Mouse (Mus musculus): ENCODE measurements around the gene Rnf181. TPM values are rescaled to one million over a fixed set of nuclear protein-coding genes. Genes with fewer than 3 reads are reported as not detected.

Rnf181 gene
- polyA plus RNA-seq, 1 experiment from 2014 or later, result 96.9 TPM

DNA sequence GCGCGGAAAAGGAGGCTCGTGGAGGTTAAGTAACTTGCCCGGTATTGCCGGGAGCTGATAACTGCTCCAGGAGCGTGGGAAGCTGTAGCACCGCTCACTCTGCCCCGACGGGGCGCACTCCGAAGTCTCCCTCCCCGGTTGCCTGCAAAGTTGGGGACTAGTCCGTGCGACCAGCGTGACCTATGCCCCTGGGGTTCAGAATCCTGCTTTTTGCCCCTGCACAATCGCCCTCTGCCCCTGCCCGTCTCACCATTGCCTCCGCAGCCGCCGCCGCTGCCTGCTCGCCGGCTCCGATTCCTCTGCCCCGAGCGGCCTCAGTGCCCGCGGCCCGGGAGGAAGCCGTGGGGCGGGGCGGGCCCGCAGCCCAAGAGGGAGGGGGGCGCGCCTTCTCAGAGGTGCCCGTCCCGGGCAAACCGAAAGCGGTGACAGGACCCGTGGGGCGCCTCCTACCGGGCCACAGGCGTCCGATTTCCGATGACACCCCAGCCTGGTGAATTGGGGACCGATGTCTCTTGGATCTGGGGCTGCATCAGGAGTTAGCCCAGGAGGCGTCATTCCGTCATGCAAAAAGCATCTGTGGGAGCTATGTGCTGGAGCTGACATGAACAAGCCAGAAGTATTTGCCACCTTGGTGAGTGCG lies 13.5 kb upstream of the Rnf181 start, which contains the start of gene Vamp5:
Gene Vamp5, minus strand, starts transcription at position 338 of the 640 bp plus-strand sequence.
- Histone ChIP-seq H3K4me3 (ENCODE audit: low read depth, low read length) (peak within 1 kb of the TSS; percentile 55), H3K36me3 (ENCODE audit: control insufficient read depth, insufficient read depth, low read length) (peaks cover 5% of the 10 kb centered on the region), H3K4me1 (replicated peaks; ENCODE audit: control insufficient read depth, insufficient read depth, low read length) (no peaks in the 10 kb centered on the region), H3K27ac (ENCODE audit: low read depth) (no peak within 1 kb of the TSS), H3K27me3 (replicated peaks; ENCODE audit: control insufficient read depth, insufficient read depth, low read length) (0 out of 2 replicates have a peak, but pooled peaks cover 8% of the 10 kb centered on the region), H3K4me2 (ENCODE audit: low read length) (peak within 1 kb of the TSS; percentile 65), H3K9me3 (ENCODE audit: control insufficient read depth, low read length) (no peaks in the 10 kb centered on the region), H3K9ac (ENCODE audit: low read length) (peak within 1 kb of the TSS; percentile 62)
- DNase-seq (ENCODE audit: low spot score) (peak; percentile 75), ATAC-seq (replicated peaks; ENCODE audit: low FRiP score, low TSS enrichment, low read depth) (peak; percentile 67)
- WGBS, result 2% methylated on average over 49 of the region's 49 CpGs

DNA sequence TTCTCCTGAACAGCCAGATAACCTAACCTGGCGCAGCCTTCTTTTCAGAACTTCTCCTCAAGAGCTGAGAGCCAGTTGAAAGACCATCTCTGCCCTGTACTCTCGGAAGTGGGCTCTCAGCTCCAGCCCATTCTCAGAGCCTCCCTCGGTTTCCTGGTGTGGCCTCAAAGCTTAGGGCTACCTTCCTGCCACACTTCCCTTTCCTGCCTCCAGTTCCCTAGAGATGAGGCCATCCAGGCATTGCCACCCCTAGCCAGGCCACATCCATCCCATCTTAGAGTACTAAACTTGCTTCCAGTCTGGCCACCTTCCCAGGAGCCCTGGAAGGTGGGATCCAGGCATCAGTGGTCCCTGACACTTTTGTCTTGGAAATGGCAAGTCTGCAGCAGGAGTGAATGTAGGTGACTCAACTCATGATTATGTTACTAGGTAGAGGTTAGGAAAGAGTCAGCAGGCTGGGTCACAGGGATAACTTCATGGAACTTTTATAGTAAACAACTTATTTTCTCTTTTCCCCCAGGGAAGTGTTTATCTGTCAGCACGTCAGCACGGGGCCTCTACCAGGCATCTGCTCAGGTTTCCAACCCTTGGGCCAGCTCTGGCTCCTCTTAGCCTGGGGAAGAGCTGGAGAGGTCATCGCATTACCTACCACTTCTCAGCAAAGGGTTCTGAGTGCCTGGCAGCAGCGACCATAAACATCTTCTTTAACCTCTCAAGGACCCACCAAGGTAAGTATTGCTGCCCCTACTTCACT lies 12.8 kb upstream of the Rnf181 start:
- Histone ChIP-seq H3K27me3 (replicated peaks; ENCODE audit: control insufficient read depth, insufficient read depth, low read length) (0 out of 2 replicates have a peak, but pooled peaks cover 8% of the 10 kb centered on the region), H3K4me3 (ENCODE audit: low read depth, low read length) (peak overlapping the region; percentile 55), H3K9me3 (ENCODE audit: control insufficient read depth, low read length) (no peaks in the 10 kb centered on the region), H3K36me3 (ENCODE audit: control insufficient read depth, insufficient read depth, low read length) (no peaks in the 10 kb centered on the region), H3K4me2 (ENCODE audit: low read length) (peak overlapping the region; percentile 65), H3K27ac (ENCODE audit: low read depth) (no peak overlapping the region), H3K4me1 (replicated peaks; ENCODE audit: control insufficient read depth, insufficient read depth, low read length) (no peaks in the 10 kb centered on the region), H3K9ac (ENCODE audit: low read length) (peak overlapping the region; percentile 62)
- 49% methylated on average over 7 of the region's 7 CpGs for WGBS
- no peak for ATAC-seq (replicated peaks; ENCODE audit: low FRiP score, low TSS enrichment, low read depth)
- DNase-seq (ENCODE audit: low spot score), result no peak

GRCm38 (mm10) chr6:72378510-72379234 lies 11.9 kb upstream of the Rnf181 start:
- H3K27me3 ChIP-seq (replicated peaks; ENCODE audit: control insufficient read depth, insufficient read depth, low read length), result 0 out of 2 replicates have a peak, but pooled peaks cover 8% of the 10 kb centered on the region
- H3K4me2 ChIP-seq (ENCODE audit: low read length), result no peak overlapping the region
- ATAC-seq (replicated peaks; ENCODE audit: low FRiP score, low TSS enrichment, low read depth), result no peak
- WGBS, result 90% methylated on average over 8 of the region's 8 CpGs
- H3K9ac ChIP-seq (ENCODE audit: low read length), result no peak overlapping the region
- H3K36me3 ChIP-seq (ENCODE audit: control insufficient read depth, insufficient read depth, low read length), result no peaks in the 10 kb centered on the region
- no peak overlapping the region for H3K27ac ChIP-seq (ENCODE audit: low read depth)
- H3K9me3 ChIP-seq (ENCODE audit: control insufficient read depth, low read length), result no peaks in the 10 kb centered on the region
- H3K4me3 ChIP-seq (ENCODE audit: low read depth, low read length), result no peak overlapping the region
- DNase-seq (ENCODE audit: low spot score), result no peak
- no peaks in the 10 kb centered on the region for H3K4me1 ChIP-seq (replicated peaks; ENCODE audit: control insufficient read depth, insufficient read depth, low read length)

- 70% methylated on average over 15 of the region's 15 CpGs for WGBS
- Histone ChIP-seq H3K27me3 (replicated peaks; ENCODE audit: control insufficient read depth, insufficient read depth, low read length) (0 out of 2 replicates have a peak, but pooled peaks cover 5% of the 10 kb centered on the region), H3K4me2 (ENCODE audit: low read length) (no peak overlapping the region), H3K4me1 (replicated peaks; ENCODE audit: control insufficient read depth, insufficient read depth, low read length) (peaks cover 6% of the 10 kb centered on the region; the same call in 1 of the 2 replicates), H3K27ac (ENCODE audit: low read depth) (no peak overlapping the region), H3K4me3 (ENCODE audit: low read depth, low read length) (no peak overlapping the region), H3K9ac (ENCODE audit: low read length) (no peak overlapping the region), H3K9me3 (ENCODE audit: control insufficient read depth, low read length) (no peaks in the 10 kb centered on the region), H3K36me3 (ENCODE audit: control insufficient read depth, insufficient read depth, low read length) (no peaks in the 10 kb centered on the region)
- DNase-seq (ENCODE audit: low spot score), result no peak
- no peak for ATAC-seq (replicated peaks; ENCODE audit: low FRiP score, low TSS enrichment, low read depth)
Observed at GRCm38 (mm10) chr6:72374820-72375563, 8.2 kb upstream of the Rnf181 start.

DNA sequence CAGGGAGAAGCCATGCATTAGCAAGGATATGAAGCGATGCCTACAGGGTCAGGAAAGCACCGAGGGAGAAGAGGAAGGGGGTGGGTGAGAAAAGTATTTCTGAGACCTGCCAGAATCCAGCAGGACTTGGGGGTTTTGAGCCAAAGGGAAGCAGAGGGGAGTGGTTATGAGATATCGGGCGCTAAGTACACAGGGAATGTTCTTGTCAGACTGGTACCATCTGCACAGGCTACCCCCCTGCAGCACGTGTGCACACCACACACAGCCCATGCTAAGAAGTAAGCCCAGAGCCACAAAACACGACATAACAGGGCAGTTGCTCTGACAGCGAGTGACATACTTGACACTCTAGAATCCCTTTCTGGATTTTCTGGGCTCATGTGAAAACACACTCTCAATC lies 7.5 kb upstream of the Rnf181 start:
- DNase-seq (ENCODE audit: low spot score), result no peak
- WGBS, result 44% methylated on average over 7 of the region's 7 CpGs

GRCm38 (mm10) chr6:72373184-72373583 lies 6.4 kb upstream of the Rnf181 start:
- H3K27ac ChIP-seq (ENCODE audit: low read depth), result no peak overlapping the region
- WGBS, result 78% methylated on average over 4 of the region's 4 CpGs
- no peak overlapping the region for H3K4me3 ChIP-seq (ENCODE audit: low read depth, low read length)
- no peaks in the 10 kb centered on the region for H3K36me3 ChIP-seq (ENCODE audit: control insufficient read depth, insufficient read depth, low read length)
- no peak overlapping the region for H3K4me2 ChIP-seq (ENCODE audit: low read length)
- no peak overlapping the region for H3K9ac ChIP-seq (ENCODE audit: low read length)
- no peaks in the 10 kb centered on the region for H3K27me3 ChIP-seq (replicated peaks; ENCODE audit: control insufficient read depth, insufficient read depth, low read length)
- ATAC-seq (replicated peaks; ENCODE audit: low FRiP score, low TSS enrichment, low read depth) (no peak), DNase-seq (ENCODE audit: low spot score) (no peak)
- H3K4me1 ChIP-seq (replicated peaks; ENCODE audit: control insufficient read depth, insufficient read depth, low read length), result peaks cover 6% of the 10 kb centered on the region; the same call in 1 of the 2 replicates
- H3K9me3 ChIP-seq (ENCODE audit: control insufficient read depth, low read length), result no peaks in the 10 kb centered on the region

More for the DNA sequence above, 7.5 kb upstream of the Rnf181 start:
- no peak overlapping the region for H3K4me2 ChIP-seq (ENCODE audit: low read length)
- H3K4me1 ChIP-seq (replicated peaks; ENCODE audit: control insufficient read depth, insufficient read depth, low read length), result peaks cover 6% of the 10 kb centered on the region; the same call in 1 of the 2 replicates
- no peak overlapping the region for H3K27ac ChIP-seq (ENCODE audit: low read depth)
- no peak for ATAC-seq (replicated peaks; ENCODE audit: low FRiP score, low TSS enrichment, low read depth)
- no peaks in the 10 kb centered on the region for H3K9me3 ChIP-seq (ENCODE audit: control insufficient read depth, low read length)
- H3K36me3 ChIP-seq (ENCODE audit: control insufficient read depth, insufficient read depth, low read length), result no peaks in the 10 kb centered on the region
- no peaks in the 10 kb centered on the region for H3K27me3 ChIP-seq (replicated peaks; ENCODE audit: control insufficient read depth, insufficient read depth, low read length)
- no peak overlapping the region for H3K4me3 ChIP-seq (ENCODE audit: low read depth, low read length)
- H3K9ac ChIP-seq (ENCODE audit: low read length), result no peak overlapping the region

DNA sequence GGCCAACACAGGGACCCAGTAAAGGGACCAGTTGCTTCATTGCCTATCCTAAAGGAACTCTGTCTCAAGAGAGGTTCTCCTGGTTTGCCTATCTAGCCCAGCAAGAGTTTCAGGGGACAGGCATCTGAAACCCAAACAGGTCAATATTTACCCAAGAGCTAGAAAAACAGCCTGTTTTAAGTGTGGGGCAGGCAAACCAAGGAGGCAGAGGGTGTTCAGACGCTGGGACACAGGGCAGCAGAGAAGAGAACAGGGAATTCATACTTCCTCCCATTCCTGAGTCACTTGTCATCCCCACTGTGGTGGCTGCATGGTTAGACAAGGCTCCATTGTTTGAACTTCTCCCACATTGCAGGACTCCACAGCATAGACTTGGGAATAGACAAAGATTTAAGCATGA lies 4.8 kb upstream of the Rnf181 start:
- WGBS, result 17% methylated on average over 1 of the region's 1 CpGs
- H3K27me3 ChIP-seq (replicated peaks; ENCODE audit: control insufficient read depth, insufficient read depth, low read length), result no peaks in the 10 kb centered on the region
- ATAC-seq (replicated peaks; ENCODE audit: low FRiP score, low TSS enrichment, low read depth) (no peak), DNase-seq (ENCODE audit: low spot score) (no peak)
- no peak overlapping the region for H3K9ac ChIP-seq (ENCODE audit: low read length)
- no peaks in the 10 kb centered on the region for H3K9me3 ChIP-seq (ENCODE audit: control insufficient read depth, low read length)
- 0 out of 2 replicates have a peak overlapping the region, but pooled peaks have one; percentile 12 for H3K27ac ChIP-seq (ENCODE audit: low read depth)
- no peak overlapping the region for H3K4me3 ChIP-seq (ENCODE audit: low read depth, low read length)
- no peak overlapping the region for H3K4me2 ChIP-seq (ENCODE audit: low read length)
- H3K4me1 ChIP-seq (replicated peaks; ENCODE audit: control insufficient read depth, insufficient read depth, low read length), result peaks cover 6% of the 10 kb centered on the region; the same call in 1 of the 2 replicates
- H3K36me3 ChIP-seq (ENCODE audit: control insufficient read depth, insufficient read depth, low read length), result no peaks in the 10 kb centered on the region

- Histone ChIP-seq H3K4me2 (ENCODE audit: low read length) (no peak overlapping the region), H3K4me1 (replicated peaks; ENCODE audit: control insufficient read depth, insufficient read depth, low read length) (peaks cover 6% of the 10 kb centered on the region; the same call in 1 of the 2 replicates), H3K27me3 (replicated peaks; ENCODE audit: control insufficient read depth, insufficient read depth, low read length) (no peaks in the 10 kb centered on the region), H3K27ac (ENCODE audit: low read depth) (0 out of 2 replicates have a peak overlapping the region, but pooled peaks have one; percentile 12), H3K4me3 (ENCODE audit: low read depth, low read length) (no peak overlapping the region), H3K36me3 (ENCODE audit: control insufficient read depth, insufficient read depth, low read length) (no peaks in the 10 kb centered on the region), H3K9ac (ENCODE audit: low read length) (no peak overlapping the region), H3K9me3 (ENCODE audit: control insufficient read depth, low read length) (no peaks in the 10 kb centered on the region)
- WGBS, result 36% methylated on average over 5 of the region's 5 CpGs
- DNase-seq (ENCODE audit: low spot score), result no peak
- peak; percentile 56; the same call in 1 of the 2 replicates for ATAC-seq (replicated peaks; ENCODE audit: low FRiP score, low TSS enrichment, low read depth)
Observed at GRCm38 (mm10) chr6:72371147-72371546, 4.4 kb upstream of the Rnf181 start.

Data from intestine, embryonic 14.5 days (tissue).